Mouse (Mus musculus): Measurements from ENCODE around the gene Zfp12. TPM values are rescaled to one million over a fixed set of nuclear protein-coding genes. Genes with fewer than 3 reads are reported as not detected.

Gene Zfp12
- total RNA-seq, 2 experiments from 2014 or later: 28.4 to 30.8 TPM

DNA sequence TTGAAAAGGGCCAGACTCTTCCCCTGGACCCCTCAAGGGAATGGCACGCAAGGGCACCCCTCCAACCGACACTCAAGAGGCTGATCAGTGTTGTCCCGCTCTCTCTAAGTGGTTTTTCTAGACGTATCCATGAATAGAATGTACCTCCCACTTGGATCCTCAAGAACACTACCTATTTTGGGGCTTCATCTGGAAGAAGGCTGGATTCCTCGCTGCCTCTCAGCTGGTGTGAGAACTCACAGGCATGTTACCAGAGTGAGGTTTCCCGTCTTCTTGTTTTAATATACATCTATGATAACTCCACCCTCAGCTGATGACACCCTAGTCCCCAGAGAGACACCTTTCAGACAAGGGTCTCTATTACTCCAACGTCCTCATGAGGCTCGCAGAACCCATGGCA is 26.7 kb downstream of the Zfp12 start:
- intact Hi-C loops (cut with DNase I): loop anchor here (10.0 kb wide), 1 partner anchor 297 kb away; the partner anchor contains the start of gene Fscn1
- DNase-seq (ENCODE audit: low spot score in 2 of 2): peak; percentile 50 to 90

DNA sequence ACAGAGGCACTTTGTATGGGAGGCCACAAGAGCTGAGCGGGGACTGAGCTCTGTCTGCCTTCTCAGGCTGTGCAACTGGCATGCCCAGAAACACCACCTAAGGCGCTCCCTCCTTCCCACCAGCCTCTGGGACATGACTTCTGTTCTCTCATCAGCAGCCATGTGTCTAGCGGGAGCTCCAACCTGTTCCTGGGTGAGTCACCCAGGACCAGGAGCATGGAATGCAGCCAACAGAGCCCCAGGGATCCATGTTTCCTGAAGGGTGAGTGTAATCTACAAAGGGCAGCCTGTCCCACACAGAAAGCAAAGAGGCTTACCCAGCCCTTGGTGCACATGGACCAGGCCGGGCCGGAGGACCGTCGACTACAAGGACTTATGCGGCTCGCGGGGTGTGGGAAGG is 29.7 kb downstream of the Zfp12 start:
- intact Hi-C loops (cut with DNase I): loop anchor here (10.0 kb wide), 1 partner anchor 300 kb away; the partner anchor contains the start of gene Fscn1
- no peak for DNase-seq (ENCODE audit: low spot score in 2 of 2)

DNA sequence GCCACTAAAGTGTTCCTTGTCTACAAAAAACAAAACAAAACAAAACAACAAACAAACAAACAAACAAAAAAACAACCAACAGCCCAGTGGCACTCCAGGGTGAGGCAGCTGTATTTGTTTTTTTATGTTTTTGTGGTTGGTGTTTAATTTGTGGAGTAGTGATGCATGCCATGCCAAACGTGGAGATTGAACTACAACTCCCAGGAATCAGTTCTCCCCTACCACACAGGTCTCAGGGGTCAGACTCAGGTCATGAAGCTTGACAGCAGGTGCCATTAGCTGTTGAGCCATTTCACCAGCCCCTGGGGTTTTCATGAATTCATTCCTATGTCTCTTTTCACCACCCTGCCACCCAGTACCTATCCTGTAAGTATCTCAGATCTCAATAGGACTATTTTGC is 30.4 kb downstream of the Zfp12 start:
- intact Hi-C loops (cut with DNase I): loop anchor here (10.0 kb wide), 1 partner anchor 301 kb away; the partner anchor contains the start of gene Fscn1
- no peak for DNase-seq (ENCODE audit: low spot score in 2 of 2)

DNA sequence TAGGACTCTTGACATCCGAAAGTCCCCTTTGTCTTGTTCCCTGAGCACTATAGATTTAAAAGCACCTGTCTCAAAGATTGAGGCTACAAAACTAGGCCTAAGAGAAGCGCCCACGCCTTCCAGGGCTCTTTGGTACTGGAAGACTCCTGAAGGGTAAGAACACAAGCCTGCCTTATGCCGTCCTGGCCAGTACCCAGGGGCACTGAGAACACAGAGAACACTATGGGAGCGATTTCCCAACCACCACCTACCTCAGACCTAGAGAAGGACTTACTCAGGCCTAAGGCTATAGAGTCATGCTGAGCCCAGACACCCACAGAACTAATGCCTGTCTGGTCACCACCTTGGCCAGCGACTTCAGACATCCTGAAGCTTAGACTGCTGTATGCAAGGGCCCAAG is 31.8 kb downstream of the Zfp12 start:
- intact Hi-C loops (cut with DNase I): loop anchor here (10.0 kb wide), 1 partner anchor 302 kb away; the partner anchor contains the start of gene Fscn1
- no peak for DNase-seq (ENCODE audit: low spot score in 2 of 2)

DNA sequence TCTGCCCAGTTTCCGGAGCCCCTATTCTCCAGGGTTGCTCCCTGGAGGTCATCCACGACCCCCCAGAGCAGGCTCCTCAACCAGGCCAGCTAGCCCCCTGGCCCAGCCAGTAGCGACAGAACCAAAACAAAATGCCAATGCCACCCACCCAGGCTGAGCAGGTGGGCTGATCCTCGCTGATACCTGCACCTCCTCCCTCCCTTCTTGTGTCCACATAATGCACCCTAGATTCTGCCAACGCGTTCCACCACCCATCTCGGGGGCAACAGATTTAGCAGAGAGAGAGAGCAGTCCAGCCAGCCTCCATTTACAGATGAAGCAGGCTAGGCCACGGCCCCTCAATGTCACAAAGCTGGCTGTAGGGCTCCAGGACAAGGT is 34.0 kb downstream of the Zfp12 start:
- no peak for DNase-seq (ENCODE audit: low spot score in 2 of 2)
- intact Hi-C loops (cut with DNase I): loop anchor here (10.0 kb wide), 1 partner anchor 304 kb away; the partner anchor contains the start of gene Fscn1

DNA sequence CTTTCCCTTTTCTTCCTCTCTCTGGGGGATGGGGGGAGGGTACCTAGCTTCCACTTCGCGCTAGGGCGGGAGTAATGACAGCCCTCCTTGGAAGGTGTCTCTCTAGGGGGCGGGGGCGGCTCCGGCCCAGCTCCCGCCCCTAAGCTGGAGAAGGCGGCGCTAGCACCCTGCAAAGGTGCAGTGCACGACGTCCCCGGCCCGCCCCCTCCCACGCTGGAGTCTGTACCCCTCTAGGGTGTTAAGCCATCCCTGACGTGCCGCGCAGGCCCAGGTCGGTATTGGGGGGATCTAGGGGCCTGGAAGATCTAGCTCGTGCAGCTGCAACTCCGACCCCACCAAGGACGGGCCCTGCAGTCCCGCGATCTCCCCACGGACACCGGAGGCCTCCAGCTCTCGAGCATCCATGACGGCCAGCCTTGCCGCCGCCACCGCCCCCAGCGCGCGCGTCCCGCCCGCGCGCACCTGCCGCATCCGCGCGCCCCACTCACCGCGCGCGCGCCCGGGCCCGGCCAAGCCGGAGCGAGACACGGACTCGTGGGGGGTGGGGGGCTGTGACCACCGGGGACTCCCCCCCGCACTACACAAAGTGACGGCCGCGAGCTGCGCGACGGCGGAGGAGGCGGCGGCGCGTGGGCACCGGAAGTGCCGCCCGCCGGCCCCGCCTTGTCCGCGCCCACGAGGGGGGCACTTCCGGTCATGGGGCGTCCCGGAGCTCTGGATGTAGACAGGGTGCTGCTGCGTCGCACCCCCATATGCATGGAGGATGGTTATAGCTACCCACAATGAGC is 34.6 kb downstream of the Zfp12 start, which contains the start of gene Zfp316:
Gene Zfp316, minus strand, starts transcription at position 660 of the 788 bp plus-strand sequence.
- intact Hi-C loops (cut with DNase I): loop anchor here (10.0 kb wide), 1 partner anchor 305 kb away; the partner anchor contains the start of gene Fscn1
- DNase-seq (ENCODE audit: low spot score in 2 of 2): peak; percentile 71 to 80

DNA sequence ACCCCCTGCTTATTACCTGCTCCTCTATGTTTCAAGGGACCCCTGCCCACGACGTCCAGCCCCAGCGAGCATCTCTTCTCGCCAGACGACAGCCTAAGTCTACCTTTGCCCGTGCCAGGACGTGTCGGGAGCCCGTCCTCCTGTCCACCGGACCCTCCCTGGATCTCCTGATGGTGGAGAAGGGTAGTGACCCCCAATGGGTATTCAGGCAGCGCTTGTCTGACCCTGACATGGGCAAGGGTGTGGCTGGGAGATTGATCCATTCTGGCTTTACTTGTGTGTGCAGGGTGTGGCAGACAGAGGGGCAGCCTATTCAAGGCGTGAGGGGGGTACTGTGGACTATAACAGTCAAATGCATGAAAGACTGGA is 35.2 kb downstream of the Zfp12 start:
- no peak for DNase-seq (ENCODE audit: low spot score in 2 of 2)
- intact Hi-C loops (cut with DNase I): no loop called here

DNA sequence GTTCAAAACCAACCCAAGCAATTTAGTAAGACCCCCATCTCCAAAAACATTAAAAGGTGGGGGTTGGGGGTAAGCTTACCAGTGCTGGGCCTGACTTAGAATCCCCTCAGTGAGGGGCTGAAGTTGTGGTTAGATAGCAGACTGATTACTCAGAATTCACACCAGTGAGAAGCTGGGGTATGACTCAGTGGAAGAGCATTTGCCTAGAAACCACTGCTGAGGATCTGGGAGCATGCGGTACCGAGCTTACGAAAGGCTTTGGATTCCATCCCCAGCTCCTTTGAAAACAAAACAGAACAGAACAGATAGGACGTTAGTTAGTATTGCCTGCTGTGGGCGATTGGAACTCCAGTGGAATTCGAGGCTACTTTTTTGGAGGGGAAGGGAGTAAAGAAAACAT is 36.7 kb downstream of the Zfp12 start:
- peak in 1 of 2 experiments; percentile 75 for DNase-seq (ENCODE audit: low spot score in 2 of 2)
- intact Hi-C loops (cut with DNase I): no loop called here

DNA sequence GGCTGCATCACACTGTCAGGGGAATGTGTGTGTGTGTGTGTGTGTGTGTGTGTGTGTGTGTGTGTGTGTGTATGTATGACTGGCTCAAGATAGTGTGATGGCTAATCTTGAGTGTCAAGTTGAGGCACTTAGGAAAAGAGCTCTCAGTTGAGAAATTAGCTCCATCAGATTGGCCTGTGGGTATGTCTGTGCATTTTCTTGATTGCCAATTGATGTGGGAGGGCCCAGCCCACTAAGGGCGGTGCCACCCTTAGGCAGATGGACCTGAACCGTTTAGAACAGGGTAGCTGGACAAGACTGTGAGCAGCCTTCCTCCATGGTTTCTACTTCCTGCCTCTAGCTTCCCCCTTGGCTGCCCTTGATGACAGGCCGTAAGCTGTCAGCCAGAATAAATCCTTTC is 37.1 kb downstream of the Zfp12 start:
- intact Hi-C loops (cut with DNase I): no loop called here
- no peak for DNase-seq (ENCODE audit: low spot score in 2 of 2)

DNA sequence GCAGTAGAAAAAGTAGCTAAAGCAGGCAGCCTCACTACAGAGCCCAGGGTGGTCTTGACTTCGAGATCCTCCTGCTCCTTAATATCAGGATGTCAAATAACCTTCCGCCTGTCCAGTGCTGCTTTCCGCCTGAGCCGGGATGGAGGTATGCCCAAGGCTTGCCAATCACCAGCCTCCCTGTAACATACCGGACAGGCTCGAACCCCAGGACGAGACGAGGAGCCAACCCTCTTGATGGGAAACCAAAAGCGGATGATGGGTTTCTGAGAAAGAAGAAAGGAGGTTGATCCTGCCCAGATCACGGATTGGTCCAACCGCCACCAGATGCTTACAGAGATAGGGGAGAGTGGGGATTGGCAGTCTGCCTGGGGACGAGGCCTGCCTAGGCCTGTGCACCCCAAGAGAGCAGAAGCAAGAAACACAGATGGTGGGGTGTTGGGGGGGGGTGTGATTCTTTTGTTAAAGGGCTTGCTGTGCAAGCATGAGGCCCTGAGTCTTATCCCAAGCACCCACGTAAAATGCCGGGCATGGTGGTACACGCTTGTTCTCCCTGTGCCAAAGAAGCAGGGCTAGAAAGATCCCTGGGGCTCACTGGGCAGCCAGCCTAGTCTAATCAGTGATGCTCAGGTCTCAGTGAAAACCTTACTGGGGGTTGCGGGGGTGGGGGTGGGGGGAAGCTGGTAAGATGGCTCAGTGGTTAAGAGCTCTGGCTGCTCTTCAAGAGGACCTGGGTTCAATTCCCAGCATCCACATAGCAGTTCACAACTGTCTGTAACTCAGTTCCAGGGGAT is 37.8 kb downstream of the Zfp12 start:
- intact Hi-C loops (cut with DNase I): no loop called here
- no peak for DNase-seq (ENCODE audit: low spot score in 2 of 2)

DNA sequence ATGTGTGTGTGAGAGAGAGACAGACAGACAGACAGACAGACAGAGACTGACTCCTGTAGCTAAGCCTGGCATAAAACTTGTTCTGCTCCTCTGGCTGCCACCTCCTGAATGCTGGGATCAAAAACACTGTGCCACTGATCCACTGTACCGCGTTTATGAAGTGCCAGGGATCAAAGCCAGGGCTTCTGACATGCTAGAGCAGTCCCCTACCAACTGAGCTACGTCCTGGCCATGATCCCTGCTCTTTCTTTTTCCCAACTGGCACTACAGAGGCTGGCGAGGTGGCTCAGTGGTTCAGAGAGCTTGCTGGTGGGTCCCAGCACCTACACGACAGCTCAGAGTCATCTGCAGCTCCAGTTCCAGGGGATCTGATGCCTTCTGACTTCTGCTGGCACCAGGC is 40.8 kb downstream of the Zfp12 start:
- intact Hi-C loops (cut with DNase I): no loop called here

DNA sequence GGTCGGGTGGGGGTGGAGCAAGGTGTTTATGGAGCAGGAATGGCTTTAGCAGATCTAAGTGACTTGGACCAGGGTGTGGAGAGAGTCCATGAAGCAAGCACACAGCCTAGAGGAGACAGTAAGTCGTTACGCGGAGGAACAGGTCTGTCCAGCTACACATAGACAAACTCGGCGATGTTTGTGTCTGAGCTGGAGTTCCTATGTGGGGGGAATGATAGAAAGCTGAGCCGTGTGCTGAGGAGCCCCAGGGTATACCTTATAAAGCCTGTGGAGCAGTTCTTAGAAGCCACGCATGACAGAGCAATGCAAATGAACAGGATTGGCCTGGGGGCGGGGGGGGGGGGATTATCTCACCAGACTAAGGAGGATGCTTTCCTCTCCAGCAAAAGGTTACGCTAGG is 44.3 kb downstream of the Zfp12 start:
- intact Hi-C loops (cut with DNase I): no loop called here
- no peak for DNase-seq (ENCODE audit: low spot score in 2 of 2)

More for the DNA sequence above, 40.8 kb downstream of the Zfp12 start:
- DNase-seq (ENCODE audit: low spot score in 2 of 2): no peak

DNA sequence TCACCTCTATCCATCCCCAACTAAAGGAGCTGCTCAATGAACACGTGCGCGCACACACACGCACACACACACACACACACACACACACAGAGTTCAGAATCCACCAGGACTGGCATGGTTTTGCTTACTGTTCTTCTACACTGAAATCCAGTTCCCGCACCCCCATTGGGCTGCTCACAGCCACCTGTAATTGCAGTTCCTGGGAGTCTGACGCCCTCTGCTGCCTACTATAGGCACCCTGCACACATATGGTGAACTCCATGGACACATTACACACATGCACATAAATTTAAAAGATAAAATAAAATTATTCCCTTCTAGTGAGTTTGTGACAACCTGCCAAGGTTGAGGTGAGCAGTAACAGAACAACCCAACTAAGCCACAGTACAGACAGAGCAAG is 49.8 kb downstream of the Zfp12 start:
- intact Hi-C loops (cut with DNase I): no loop called here
- DNase-seq (ENCODE audit: low spot score in 2 of 2): no peak

DNA sequence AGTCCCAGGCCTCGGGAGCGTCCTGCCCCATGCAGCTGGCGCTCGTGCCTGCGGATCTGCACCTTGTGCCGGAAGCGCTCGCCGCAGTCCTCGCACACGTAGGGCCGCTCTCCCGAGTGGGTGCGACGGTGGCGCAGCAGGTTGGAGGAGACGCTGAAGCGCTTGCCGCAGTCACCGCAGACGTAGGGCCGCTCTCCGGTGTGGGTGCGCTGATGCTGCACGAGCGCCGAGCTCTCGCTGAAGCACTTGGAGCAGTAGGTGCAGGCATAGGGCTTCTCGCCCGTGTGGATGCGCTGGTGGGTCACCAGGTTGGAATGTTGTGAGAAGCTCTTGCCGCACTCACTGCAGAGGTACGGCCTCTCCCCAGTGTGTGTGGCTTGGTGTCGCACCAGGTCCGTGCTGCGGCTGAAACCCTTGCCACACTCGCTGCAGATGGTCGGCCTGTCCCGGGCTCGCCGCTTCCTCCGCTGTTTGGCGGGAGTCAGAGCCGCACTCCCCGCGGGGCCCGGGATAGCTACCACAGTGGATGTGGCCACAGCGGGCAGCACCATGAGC is 52.9 kb downstream of the Zfp12 start:
- DNase-seq (ENCODE audit: low spot score in 2 of 2): no peak
- intact Hi-C loops (cut with DNase I): no loop called here

DNA sequence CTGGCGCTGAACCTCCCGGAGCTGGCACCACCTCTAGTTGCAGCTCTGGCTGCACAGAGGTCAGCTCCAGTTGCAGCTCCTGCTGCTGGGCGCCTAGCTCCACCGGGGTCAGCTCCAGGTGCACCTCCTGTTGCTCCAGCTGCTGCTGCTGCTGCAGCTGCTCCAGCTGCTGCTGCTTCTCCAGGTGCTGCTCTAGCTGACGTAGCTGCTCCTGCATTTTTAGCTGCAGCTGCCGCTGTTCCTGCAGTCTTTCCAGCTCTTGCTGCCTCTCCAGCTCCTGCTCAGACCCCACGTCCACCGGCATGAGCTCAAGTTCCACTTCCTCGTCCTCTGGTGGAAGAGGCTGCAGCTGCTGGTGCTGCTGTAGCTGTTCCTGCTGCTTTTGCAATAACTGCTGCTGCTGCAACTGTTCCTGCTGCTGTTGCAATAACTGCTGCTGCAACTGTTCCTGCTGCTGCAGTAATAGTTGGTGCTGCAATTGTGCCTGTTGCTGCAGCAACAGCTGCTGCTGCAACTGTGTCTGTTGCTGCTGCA is 53.5 kb downstream of the Zfp12 start:
- DNase-seq (ENCODE audit: low spot score in 2 of 2): no peak
- intact Hi-C loops (cut with DNase I): no loop called here

DNA sequence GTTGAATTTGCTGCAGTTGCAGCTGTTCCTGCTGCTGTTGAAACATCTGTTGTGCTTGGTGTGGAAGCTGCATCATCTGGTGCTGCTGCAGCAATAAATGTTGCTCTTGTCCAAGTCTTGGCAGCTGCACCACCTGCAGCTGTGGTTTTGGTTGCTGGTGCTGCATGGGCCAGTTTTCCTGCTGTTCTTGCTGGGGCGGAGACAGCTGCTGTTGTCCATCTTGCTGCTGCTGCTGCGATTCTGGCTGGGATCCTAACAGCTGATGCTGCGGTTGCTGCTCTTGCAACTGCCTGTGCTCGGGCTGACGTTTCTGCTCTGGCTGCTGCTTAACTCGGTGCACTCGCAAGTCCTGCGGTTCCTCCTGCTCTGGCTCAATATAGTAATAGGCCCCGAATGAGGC is 54.3 kb downstream of the Zfp12 start:
- no peak for DNase-seq (ENCODE audit: low spot score in 2 of 2)
- intact Hi-C loops (cut with DNase I): no loop called here

DNA sequence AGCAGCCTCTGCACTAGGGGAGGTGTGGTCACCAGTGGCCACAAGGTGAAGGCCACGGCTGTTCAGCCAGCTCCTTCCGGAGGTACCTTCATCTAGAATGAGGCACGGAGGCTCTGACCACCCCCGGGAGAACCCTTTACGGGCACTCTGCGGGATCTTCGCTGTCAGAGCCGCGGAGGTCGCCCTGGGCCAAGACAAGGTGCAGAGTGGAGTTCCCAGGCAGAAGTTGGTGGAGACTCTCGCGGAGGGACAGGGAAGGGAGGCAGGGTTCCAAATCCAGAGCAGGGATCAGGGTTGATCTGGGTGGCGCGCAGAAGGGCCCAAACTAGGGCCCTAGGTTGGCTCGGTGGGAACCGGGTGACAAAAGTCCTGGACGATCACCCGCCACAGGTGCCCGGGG is 57.9 kb downstream of the Zfp12 start:
- intact Hi-C loops (cut with DNase I): no loop called here
- no peak for DNase-seq (ENCODE audit: low spot score in 2 of 2)

DNA sequence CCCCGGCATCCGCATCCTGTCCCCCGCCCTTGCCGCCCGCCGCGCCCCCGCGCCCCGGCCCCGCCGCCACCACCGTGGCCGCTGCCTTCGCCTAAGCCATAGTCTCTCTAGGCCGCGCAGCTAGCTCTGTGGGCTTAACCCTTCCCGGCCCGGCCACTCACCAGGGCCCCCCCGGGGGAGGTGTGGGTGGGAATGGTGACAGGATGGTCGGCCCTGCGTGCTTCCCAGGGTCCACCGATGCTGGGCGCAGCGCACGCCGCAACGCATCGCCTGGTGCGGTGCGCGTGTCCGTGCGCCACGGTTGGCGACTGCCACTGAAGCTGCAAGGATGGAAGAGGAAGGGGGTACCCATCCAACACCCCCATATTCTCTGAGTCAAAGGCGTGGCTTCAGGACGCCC is 58.4 kb downstream of the Zfp12 start, which contains the start of gene Zfp853:
Gene Zfp853, minus strand, starts transcription at position 220 of the 400 bp plus-strand sequence.
- intact Hi-C loops (cut with DNase I): no loop called here
- no peak for DNase-seq (ENCODE audit: low spot score in 2 of 2)

DNA sequence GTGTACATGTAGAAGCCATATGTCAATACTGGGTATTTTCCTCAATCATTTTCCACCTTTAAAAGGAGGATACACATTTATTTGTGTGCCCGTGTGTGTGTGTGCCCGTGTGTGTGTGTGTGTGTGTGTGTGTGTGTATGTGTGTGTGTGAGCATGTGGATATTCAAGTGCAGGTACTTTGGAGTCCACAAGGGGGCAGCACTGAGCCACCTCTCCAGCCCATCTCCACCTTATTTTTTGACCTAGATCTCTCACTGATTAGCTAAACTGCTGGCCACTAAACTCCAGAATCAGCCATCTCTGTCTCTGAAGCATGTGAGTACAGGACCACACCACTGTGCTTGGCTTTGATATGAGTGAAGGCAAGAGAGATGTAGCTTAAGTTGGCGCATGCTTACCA is 59.9 kb downstream of the Zfp12 start:
- intact Hi-C loops (cut with DNase I): loop anchor here (5.0 kb wide), 2 partner anchors 43 to 58 kb away; partner anchors contain the start of gene Zfp12

DNA sequence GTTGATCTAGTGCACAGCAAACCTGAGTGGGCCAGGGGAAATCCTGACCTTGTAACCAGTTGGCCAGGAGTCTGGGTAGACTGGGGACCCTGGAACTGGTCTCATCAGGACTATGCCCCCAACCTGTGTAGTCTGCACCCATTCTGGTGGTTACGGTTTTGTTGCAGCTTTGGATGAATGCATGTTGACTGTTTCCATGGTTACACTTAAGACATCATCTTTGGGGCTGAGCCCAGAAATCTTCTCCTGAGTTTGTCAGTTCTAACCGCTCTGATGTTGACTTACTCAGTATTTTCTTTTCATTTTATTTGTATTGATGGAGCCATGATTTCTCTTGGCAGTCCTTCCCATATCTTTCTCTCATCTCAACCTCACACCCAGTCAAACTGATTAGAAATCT is 60.4 kb downstream of the Zfp12 start:
- intact Hi-C loops (cut with DNase I): loop anchor here (5.0 kb wide), 2 partner anchors 43 to 58 kb away; partner anchors contain the start of gene Zfp12
- DNase-seq (ENCODE audit: low spot score in 2 of 2): no peak

More for the DNA sequence above, 59.9 kb downstream of the Zfp12 start:
- DNase-seq (ENCODE audit: low spot score in 2 of 2): no peak
